Mouse (Mus musculus): Measurements from ENCODE around the gene Nadsyn1. TPM values are rescaled to one million over a fixed set of nuclear protein-coding genes. Genes with fewer than 3 reads are reported as not detected.
A peak's percentile ranks its signal among the peaks of the same experiment; 100 is the strongest.

Gene Nadsyn1
- polyA plus RNA-seq, 1 experiment: 5.6 TPM

GRCm38 (mm10) chr7:143821241-143821640 lies 1.4 kb downstream of the Nadsyn1 start:
- no peak overlapping the region for H3K4me3 ChIP-seq (ENCODE audit: insufficient read depth, poor library complexity, severe bottlenecking)
- TF ChIP-seq MYOG (IDR thresholded peaks at IDR 0.05; ENCODE audit: control insufficient read depth, extremely low read depth, insufficient read length): no peak
- TF ChIP-seq CEBPB (IDR thresholded peaks at IDR 0.05; ENCODE audit: low read depth): no peak
- TF ChIP-seq MYOD1 (IDR thresholded peaks at IDR 0.05; ENCODE audit: control insufficient read depth, insufficient read length, low read depth): no peak
- no peak for TF ChIP-seq FOSL1 (IDR thresholded peaks at IDR 0.05; ENCODE audit: insufficient read depth, low read length, poor library complexity, severe bottlenecking)
- TF ChIP-seq USF1 (IDR thresholded peaks at IDR 0.05; ENCODE audit: low read depth): no peak
- no peak for TF ChIP-seq CTCF (IDR thresholded peaks at IDR 0.05; ENCODE audit: control insufficient read depth, insufficient read depth, insufficient read length)
- no peak for TF ChIP-seq MAX (IDR thresholded peaks at IDR 0.05)
- no peak overlapping the region for H3ac ChIP-seq (ENCODE audit: control insufficient read depth, insufficient read length, low read depth)
- H3K36me3 ChIP-seq (ENCODE audit: control insufficient read depth, insufficient read depth): peaks cover 11% of the 10 kb centered on the region
- H3K79me2 ChIP-seq (ENCODE audit: control insufficient read depth, insufficient read depth): peaks cover 20% of the 10 kb centered on the region
- H3K27me3 ChIP-seq (ENCODE audit: control insufficient read depth, insufficient read depth, insufficient read length): no peaks in the 10 kb centered on the region
- peaks cover 3% of the 10 kb centered on the region for H3K79me3 ChIP-seq (ENCODE audit: low read depth)

GRCm38 (mm10) chr7:143819201-143819600 lies 3.4 kb downstream of the Nadsyn1 start:
- no peaks in the 10 kb centered on the region for H3K27me3 ChIP-seq (ENCODE audit: control insufficient read depth, insufficient read depth, insufficient read length)
- no peak overlapping the region for H3ac ChIP-seq (ENCODE audit: control insufficient read depth, insufficient read length, low read depth)
- H3K79me3 ChIP-seq (ENCODE audit: low read depth): peaks cover 3% of the 10 kb centered on the region
- TF ChIP-seq CEBPB (IDR thresholded peaks at IDR 0.05; ENCODE audit: low read depth) (no peak), CTCF (IDR thresholded peaks at IDR 0.05; ENCODE audit: control insufficient read depth, insufficient read depth, insufficient read length) (no peak), MAX (IDR thresholded peaks at IDR 0.05) (no peak), MYOG (IDR thresholded peaks at IDR 0.05; ENCODE audit: control insufficient read depth, extremely low read depth, insufficient read length) (no peak), MYOD1 (IDR thresholded peaks at IDR 0.05; ENCODE audit: control insufficient read depth, insufficient read length, low read depth) (no peak), USF1 (IDR thresholded peaks at IDR 0.05; ENCODE audit: low read depth) (no peak), FOSL1 (IDR thresholded peaks at IDR 0.05; ENCODE audit: insufficient read depth, low read length, poor library complexity, severe bottlenecking) (no peak)
- peaks cover 29% of the 10 kb centered on the region for H3K36me3 ChIP-seq (ENCODE audit: control insufficient read depth, insufficient read depth)
- H3K79me2 ChIP-seq (ENCODE audit: control insufficient read depth, insufficient read depth): peaks cover 20% of the 10 kb centered on the region
- no peak overlapping the region for H3K4me3 ChIP-seq (ENCODE audit: insufficient read depth, poor library complexity, severe bottlenecking)

- Histone ChIP-seq H3K36me3 (ENCODE audit: control insufficient read depth, insufficient read depth) (peaks cover 46% of the 10 kb centered on the region), H3K27me3 (ENCODE audit: control insufficient read depth, insufficient read depth, insufficient read length) (no peaks in the 10 kb centered on the region), H3ac (ENCODE audit: control insufficient read depth, insufficient read length, low read depth) (no peak overlapping the region), H3K79me3 (ENCODE audit: low read depth) (no peaks in the 10 kb centered on the region), H3K4me3 (ENCODE audit: insufficient read depth, poor library complexity, severe bottlenecking) (no peak overlapping the region), H3K79me2 (ENCODE audit: control insufficient read depth, insufficient read depth) (no peaks in the 10 kb centered on the region)
- TF ChIP-seq FOSL1 (IDR thresholded peaks at IDR 0.05; ENCODE audit: insufficient read depth, low read length, poor library complexity, severe bottlenecking): no peak
- TF ChIP-seq USF1 (IDR thresholded peaks at IDR 0.05; ENCODE audit: low read depth): no peak
- no peak for TF ChIP-seq MAX (IDR thresholded peaks at IDR 0.05)
- TF ChIP-seq CEBPB (IDR thresholded peaks at IDR 0.05; ENCODE audit: low read depth): no peak
- no peak for TF ChIP-seq MYOD1 (IDR thresholded peaks at IDR 0.05; ENCODE audit: control insufficient read depth, insufficient read length, low read depth)
Observed at GRCm38 (mm10) chr7:143808909-143809308, 13.7 kb downstream of the Nadsyn1 start.

- H3ac ChIP-seq (ENCODE audit: control insufficient read depth, insufficient read length, low read depth): no peak overlapping the region
- H3K79me2 ChIP-seq (ENCODE audit: control insufficient read depth, insufficient read depth): no peaks in the 10 kb centered on the region
- no peak for TF ChIP-seq FOSL1 (IDR thresholded peaks at IDR 0.05; ENCODE audit: insufficient read depth, low read length, poor library complexity, severe bottlenecking)
- no peak for TF ChIP-seq CEBPB (IDR thresholded peaks at IDR 0.05; ENCODE audit: low read depth)
- no peak for TF ChIP-seq CTCF (IDR thresholded peaks at IDR 0.05; ENCODE audit: control insufficient read depth, insufficient read depth, insufficient read length)
- no peak for TF ChIP-seq USF1 (IDR thresholded peaks at IDR 0.05; ENCODE audit: low read depth)
- TF ChIP-seq MAX (IDR thresholded peaks at IDR 0.05): no peak
- TF ChIP-seq MYOD1 (IDR thresholded peaks at IDR 0.05; ENCODE audit: control insufficient read depth, insufficient read length, low read depth): no peak
- TF ChIP-seq MYOG (IDR thresholded peaks at IDR 0.05; ENCODE audit: control insufficient read depth, extremely low read depth, insufficient read length): no peak
- H3K4me3 ChIP-seq (ENCODE audit: insufficient read depth, poor library complexity, severe bottlenecking): no peak overlapping the region
- no peaks in the 10 kb centered on the region for H3K27me3 ChIP-seq (ENCODE audit: control insufficient read depth, insufficient read depth, insufficient read length)
- peaks cover 24% of the 10 kb centered on the region for H3K36me3 ChIP-seq (ENCODE audit: control insufficient read depth, insufficient read depth)
- H3K79me3 ChIP-seq (ENCODE audit: low read depth): no peaks in the 10 kb centered on the region
Observed at GRCm38 (mm10) chr7:143805199-143805624, 17.4 kb downstream of the Nadsyn1 start.

- Histone ChIP-seq H3K79me3 (ENCODE audit: low read depth) (no peaks in the 10 kb centered on the region), H3ac (ENCODE audit: control insufficient read depth, insufficient read length, low read depth) (no peak overlapping the region), H3K27me3 (ENCODE audit: control insufficient read depth, insufficient read depth, insufficient read length) (no peaks in the 10 kb centered on the region), H3K36me3 (ENCODE audit: control insufficient read depth, insufficient read depth) (peaks cover 25% of the 10 kb centered on the region), H3K79me2 (ENCODE audit: control insufficient read depth, insufficient read depth) (no peaks in the 10 kb centered on the region), H3K4me3 (ENCODE audit: insufficient read depth, poor library complexity, severe bottlenecking) (no peak overlapping the region)
- TF ChIP-seq CTCF (IDR thresholded peaks at IDR 0.05; ENCODE audit: control insufficient read depth, insufficient read depth, insufficient read length) (no peak), USF1 (IDR thresholded peaks at IDR 0.05; ENCODE audit: low read depth) (peak; percentile 1), FOSL1 (IDR thresholded peaks at IDR 0.05; ENCODE audit: insufficient read depth, low read length, poor library complexity, severe bottlenecking) (peak; percentile 65), MYOG (IDR thresholded peaks at IDR 0.05; ENCODE audit: control insufficient read depth, extremely low read depth, insufficient read length) (no peak), MAX (IDR thresholded peaks at IDR 0.05) (no peak), CEBPB (IDR thresholded peaks at IDR 0.05; ENCODE audit: low read depth) (no peak), MYOD1 (IDR thresholded peaks at IDR 0.05; ENCODE audit: control insufficient read depth, insufficient read length, low read depth) (peak; percentile 81)
Observed at GRCm38 (mm10) chr7:143801195-143802065, 21.2 kb downstream of the Nadsyn1 start.
